Mouse (Mus musculus): Measurements from ENCODE around the gene Gmcl1.

DNA sequence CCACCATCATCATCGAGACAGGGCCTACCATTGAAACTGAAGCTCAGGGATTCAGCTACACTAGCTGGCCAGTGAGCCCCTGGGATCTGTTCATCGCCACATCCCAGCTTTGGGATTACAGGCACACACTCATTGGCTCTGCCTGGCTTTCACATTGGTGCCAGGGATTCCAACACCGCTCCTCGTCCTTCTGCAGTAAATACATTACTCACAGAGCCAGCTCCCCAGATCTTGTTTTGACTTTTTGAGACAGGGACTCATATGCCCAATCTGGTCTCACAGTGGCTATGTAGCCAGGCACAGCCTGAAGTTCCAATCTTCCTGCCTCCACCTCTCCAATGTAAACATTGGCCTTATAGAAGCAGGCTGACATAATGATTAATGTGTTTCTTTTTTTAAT is 3.1 kb upstream of the Gmcl1 start:
- TF ChIP-seq TAL1 (IDR thresholded peaks at IDR 0.05; ENCODE audit: low read length): no peak
- TF ChIP-seq GATA1 (IDR thresholded peaks at IDR 0.05; ENCODE audit: low read length): no peak

Measured in erythroblast, embryonic 14.5 days (primary cell).